Mouse (Mus musculus) kidney, adult 2 months (tissue): Measurements from ENCODE around the gene Ift122. TPM values are rescaled to one million over a fixed set of nuclear protein-coding genes. Genes with fewer than 3 reads are reported as not detected.
A peak's percentile ranks its signal among the peaks of the same experiment; 100 is the strongest.

Experiments used
- DNase-seq: peaks from one replicate; pipeline ENCODE4 v3.0.0; 2021
- H3K27ac ChIP-seq: fragments of 200-500 bp; 2 replicates; pipeline ENCODE4 v1.5.1; 2012; ENCODE audit warnings: low read depth, low read length, control low read depth, inconsistent platforms; ENCODE audit not compliant: insufficient read depth
- H3K27me3 ChIP-seq: fragments of 200-500 bp; replicated peaks from 2 replicates; pipeline ENCODE4 v1.6.1; 2012; ENCODE audit warnings: mild to moderate bottlenecking, moderate library complexity, low read length, inconsistent platforms; ENCODE audit not compliant: control insufficient read depth, insufficient read depth
- H3K36me3 ChIP-seq: fragments of 200-500 bp; 2 replicates; pipeline ENCODE4 v1.6.1; 2012; ENCODE audit warnings: mild to moderate bottlenecking, moderate library complexity, low read length, inconsistent platforms; ENCODE audit not compliant: control insufficient read depth, insufficient read depth
- H3K4me1 ChIP-seq: fragments of 200-500 bp; 2 replicates; pipeline ENCODE4 v1.6.1; 2011; ENCODE audit warnings: low read length; ENCODE audit not compliant: control insufficient read depth, insufficient read depth
- H3K4me3 ChIP-seq: fragments of 200-500 bp; 2 replicates; pipeline ENCODE4 v1.5.1; 2011; ENCODE audit warnings: mild to moderate bottlenecking, low read depth, low read length, control low read depth; ENCODE audit not compliant: insufficient read depth
- CTCF ChIP-seq: fragments of 200-500 bp; conservative IDR thresholded peaks from 2 replicates; pipeline ENCODE4 v1.5.1; 2011; ENCODE audit warnings: low read depth, mild to moderate bottlenecking, control low read depth, low read length, moderate library complexity, mixed read lengths; ENCODE audit not compliant: insufficient read depth, insufficient read length
- POLR2A ChIP-seq: fragments of 200-500 bp; IDR thresholded peaks from one replicate; pipeline ENCODE4 v1.6.1; 2011; ENCODE audit warnings: low read depth, low read length, control low read depth
- WGBS: fragments of 180-500 bp; shearing (Covaris S2); methylation state at CpG from one replicate; pipeline ENCODE4 v1.1.7; 2018; 5-methylcytosine and 5-hydroxymethylcytosine counted together
- polyA plus RNA-seq: library from polyadenylated mRNA; depleted of rRNA; stranded (reverse); fragments of >200 nt; gene quantifications from 2 replicates; pipeline ENCODE4 v1.2.3, GENCODE M21; 2012

The Ift122 gene
- polyA plus RNA-seq, 1 experiment = 29.2 TPM

DNA sequence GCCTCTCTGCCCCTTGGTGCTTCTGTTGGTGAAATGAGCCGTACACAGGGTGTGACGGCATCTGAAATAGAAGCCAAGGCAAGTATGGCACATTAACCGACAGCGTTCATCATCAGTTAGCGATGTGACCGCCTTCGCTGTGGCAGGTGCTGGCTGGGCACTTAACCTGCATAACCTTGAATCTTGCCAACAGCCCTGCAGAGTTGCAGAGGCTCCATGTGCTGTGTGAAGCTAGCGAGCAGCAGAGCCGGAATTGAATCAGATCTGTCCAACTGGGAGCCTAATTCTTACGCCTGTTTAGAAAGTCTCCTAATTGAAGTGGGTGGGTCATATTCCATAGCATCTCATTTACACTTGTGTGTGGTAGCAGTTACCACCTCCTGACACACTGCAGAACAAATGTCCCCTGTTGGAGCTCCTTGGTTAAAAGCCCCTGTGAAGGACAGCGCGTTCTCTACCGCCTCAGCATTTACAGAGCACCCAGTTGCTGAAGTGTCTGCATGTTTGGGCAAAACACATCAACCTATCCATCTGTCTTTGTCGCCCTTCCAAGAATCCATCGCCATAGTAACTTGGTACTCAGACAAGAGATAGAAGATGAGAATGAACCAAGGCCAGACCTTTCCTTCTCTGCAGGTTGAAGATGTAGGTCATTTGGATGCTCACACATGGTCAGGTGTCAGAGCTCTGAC, 61.4 kb downstream of the Ift122 start:
- no peaks in the 10 kb centered on the region for H3K36me3 ChIP-seq
- WGBS = 84% methylated on average over 15 of the region's 15 CpGs
- DNase-seq = no peak
- H3K27me3 ChIP-seq = no peaks in the 10 kb centered on the region
- no peak overlapping the region for H3K4me3 ChIP-seq
- H3K4me1 ChIP-seq = no peaks in the 10 kb centered on the region
- TF ChIP-seq POLR2A (no peak), CTCF (no peak)
- no peak overlapping the region for H3K27ac ChIP-seq

DNA sequence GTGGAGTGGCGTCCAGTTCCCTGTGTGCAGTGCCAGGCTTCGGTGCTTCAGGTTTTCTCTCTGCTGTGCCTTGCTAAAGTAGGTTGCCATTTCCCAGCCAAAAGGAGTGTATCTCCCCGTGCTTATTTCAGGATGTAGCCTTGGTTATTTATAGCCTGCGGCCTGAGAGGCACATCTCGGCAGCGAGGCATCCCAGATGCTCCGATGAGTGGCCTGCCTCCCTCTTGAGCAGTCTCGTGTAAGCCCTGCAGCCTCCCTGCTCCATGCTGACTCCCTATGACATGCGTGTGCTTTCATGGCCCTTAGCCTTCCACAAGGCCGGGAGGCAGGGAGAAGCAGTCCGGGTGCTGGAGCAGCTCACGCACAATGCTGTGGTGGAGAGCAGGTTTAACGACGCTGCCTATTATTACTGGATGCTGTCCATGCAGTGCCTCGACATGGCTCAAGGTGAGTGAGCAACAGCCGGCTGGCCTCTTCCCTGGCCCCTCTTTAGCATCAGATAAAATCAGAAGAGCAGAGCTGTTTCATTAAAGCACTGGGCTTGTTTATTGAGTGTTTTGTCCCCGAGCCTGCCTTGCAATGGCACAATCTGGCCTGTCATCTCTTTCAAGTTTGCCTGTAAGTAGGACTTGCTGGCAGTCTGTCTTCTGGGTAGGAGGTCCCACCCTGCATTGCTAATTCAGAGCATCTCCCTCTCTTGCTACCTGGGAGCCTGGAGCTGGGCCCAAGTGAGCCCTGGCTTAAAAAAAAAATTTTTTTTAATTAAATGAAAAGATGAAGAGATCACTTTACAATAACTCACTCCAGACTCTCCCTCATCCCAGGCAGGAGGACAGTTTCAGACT, 62.6 kb downstream of the Ift122 start:
- Histone ChIP-seq H3K27me3 (no peaks in the 10 kb centered on the region), H3K27ac (no peak overlapping the region), H3K36me3 (no peaks in the 10 kb centered on the region), H3K4me1 (no peaks in the 10 kb centered on the region), H3K4me3 (no peak overlapping the region)
- 57% methylated on average over 17 of the region's 17 CpGs for WGBS
- no peak for DNase-seq
- no peak for TF ChIP-seq POLR2A
- no peak for TF ChIP-seq CTCF

DNA sequence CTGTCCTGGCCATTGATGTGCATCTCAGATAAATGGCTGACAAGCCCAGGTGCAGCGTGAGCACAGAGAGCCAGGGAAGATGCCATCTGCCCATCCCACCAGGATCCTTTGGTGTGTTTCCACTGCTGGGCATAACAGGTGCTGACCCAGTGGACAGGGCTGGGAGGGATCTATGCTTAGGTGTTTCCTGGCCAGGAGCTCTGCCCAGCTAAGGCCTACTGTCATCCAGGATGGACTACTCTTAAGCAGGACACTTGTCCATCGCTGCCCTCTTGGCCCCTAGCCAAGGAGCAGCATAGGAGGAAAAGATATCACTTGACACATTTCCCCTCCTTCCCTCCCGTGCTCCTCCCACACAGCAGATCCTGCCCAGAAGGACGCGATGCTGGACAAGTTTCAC, 63.3 kb downstream of the Ift122 start:
- TF ChIP-seq CTCF = no peak
- TF ChIP-seq POLR2A = no peak
- WGBS = 62% methylated on average over 5 of the region's 5 CpGs
- no peaks in the 10 kb centered on the region for H3K36me3 ChIP-seq
- no peak overlapping the region for H3K27ac ChIP-seq
- DNase-seq = no peak
- H3K4me3 ChIP-seq = no peak overlapping the region
- H3K27me3 ChIP-seq = no peaks in the 10 kb centered on the region
- no peaks in the 10 kb centered on the region for H3K4me1 ChIP-seq

GRCm38 (mm10) chr6:115918615-115919014, 65.3 kb downstream of the Ift122 start:
- no peak for DNase-seq
- no peak overlapping the region for H3K27ac ChIP-seq
- H3K4me1 ChIP-seq = no peaks in the 10 kb centered on the region
- TF ChIP-seq POLR2A (no peak), CTCF (no peak)
- WGBS = 100% methylated on average over 1 of the region's 1 CpGs
- no peak overlapping the region for H3K4me3 ChIP-seq
- no peaks in the 10 kb centered on the region for H3K36me3 ChIP-seq
- H3K27me3 ChIP-seq = no peaks in the 10 kb centered on the region

GRCm38 (mm10) chr6:115919876-115920275, 66.6 kb downstream of the Ift122 start:
- H3K27me3 ChIP-seq = no peaks in the 10 kb centered on the region
- 77% methylated on average over 5 of the region's 5 CpGs for WGBS
- no peak overlapping the region for H3K27ac ChIP-seq
- DNase-seq = peak; percentile 52
- no peaks in the 10 kb centered on the region for H3K36me3 ChIP-seq
- no peak for TF ChIP-seq CTCF
- no peak for TF ChIP-seq POLR2A
- no peaks in the 10 kb centered on the region for H3K4me1 ChIP-seq
- no peak overlapping the region for H3K4me3 ChIP-seq

GRCm38 (mm10) chr6:115924829-115925228, 71.6 kb downstream of the Ift122 start:
- H3K36me3 ChIP-seq = no peaks in the 10 kb centered on the region
- H3K4me3 ChIP-seq = no peak overlapping the region
- 47% methylated on average over 6 of the region's 6 CpGs for WGBS
- no peak overlapping the region for H3K27ac ChIP-seq
- H3K4me1 ChIP-seq = no peaks in the 10 kb centered on the region
- no peak for DNase-seq
- TF ChIP-seq CTCF (no peak), POLR2A (no peak)
- H3K27me3 ChIP-seq = no peaks in the 10 kb centered on the region

DNA sequence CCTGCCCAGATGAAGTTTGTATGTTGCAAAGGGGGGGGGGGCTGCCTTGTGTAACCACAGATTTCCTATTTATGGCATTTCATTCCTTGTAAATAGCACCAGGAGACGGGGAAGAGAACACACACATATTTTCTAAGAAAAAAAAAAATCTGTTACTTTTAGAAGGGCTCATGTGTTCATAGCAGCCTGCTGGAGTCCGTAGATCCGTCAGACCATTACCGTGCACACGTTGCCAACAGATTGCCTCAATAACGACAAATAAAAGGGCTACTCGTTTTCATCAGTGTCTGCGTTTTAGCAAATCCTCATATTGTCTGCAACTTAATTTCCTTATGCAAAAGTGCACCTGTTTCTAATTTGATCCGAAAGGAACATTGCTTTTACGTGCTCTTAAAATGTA, 73.1 kb downstream of the Ift122 start:
- H3K27ac ChIP-seq = no peak overlapping the region
- no peaks in the 10 kb centered on the region for H3K4me1 ChIP-seq
- H3K4me3 ChIP-seq = no peak overlapping the region
- no peak for TF ChIP-seq CTCF
- no peak for DNase-seq
- no peaks in the 10 kb centered on the region for H3K27me3 ChIP-seq
- H3K36me3 ChIP-seq = no peaks in the 10 kb centered on the region
- 87% methylated on average over 10 of the region's 10 CpGs for WGBS
